Mouse (Mus musculus) kidney, postnatal 36 days (tissue): Measurements from ENCODE around the gene Lmna.

ENCODE experiments used
- DNase-seq, 2 experiments: peaks; one replicate each; pipeline ENCODE4 v3.0.0; 2021 to 2022; ENCODE audit warnings: mixed read lengths in 2 of 2

Gene Lmna

GRCm38 (mm10) chr3:88499580-88499979 lies 10.2 kb downstream of the Lmna start:
- no peak for DNase-seq

- DNase-seq: peak in 1 of 2 experiments; percentile 49
These were observed 13.9 kb downstream of the Lmna start for GRCm38 (mm10) chr3:88495741-88496415.

GRCm38 (mm10) chr3:88494836-88495628 lies 14.7 kb downstream of the Lmna start:
- DNase-seq: peak; percentile 47 to 59

- no peak for DNase-seq
These were observed 15.8 kb downstream of the Lmna start for GRCm38 (mm10) chr3:88493706-88494582.

GRCm38 (mm10) chr3:88487396-88487795 lies 22.4 kb downstream of the Lmna start:
- DNase-seq: no peak

GRCm38 (mm10) chr3:88486887-88487286 lies 22.9 kb downstream of the Lmna start:
- no peak for DNase-seq

GRCm38 (mm10) chr3:88486043-88486442 lies 23.7 kb downstream of the Lmna start:
- DNase-seq: no peak

GRCm38 (mm10) chr3:88484597-88485316 lies 25.0 kb downstream of the Lmna start:
- no peak for DNase-seq

GRCm38 (mm10) chr3:88483621-88484020 lies 26.1 kb downstream of the Lmna start:
- DNase-seq: peak; percentile 75 to 89

- no peak for DNase-seq
These were observed 26.6 kb downstream of the Lmna start for GRCm38 (mm10) chr3:88483141-88483540.

GRCm38 (mm10) chr3:88482336-88482735 lies 27.4 kb downstream of the Lmna start:
- no peak for DNase-seq

GRCm38 (mm10) chr3:88481372-88482040 lies 28.2 kb downstream of the Lmna start:
- no peak for DNase-seq

GRCm38 (mm10) chr3:88480679-88481078 lies 29.1 kb downstream of the Lmna start:
- DNase-seq: no peak

- no peak for DNase-seq
These were observed 29.9 kb downstream of the Lmna start for GRCm38 (mm10) chr3:88479828-88480227.

- DNase-seq: no peak
These were observed 30.6 kb downstream of the Lmna start for GRCm38 (mm10) chr3:88479163-88479562.

- DNase-seq: peak; percentile 84 to 94
These were observed 32.0 kb downstream of the Lmna start for GRCm38 (mm10) chr3:88477735-88478134.

- no peak for DNase-seq
These were observed 33.4 kb downstream of the Lmna start for GRCm38 (mm10) chr3:88476403-88476802.

GRCm38 (mm10) chr3:88473571-88473970 lies 36.2 kb downstream of the Lmna start:
- DNase-seq: no peak

- no peak for DNase-seq
These were observed 36.7 kb downstream of the Lmna start for GRCm38 (mm10) chr3:88473020-88473419.

- DNase-seq: peak; percentile 51 to 58
These were observed 38.7 kb downstream of the Lmna start for GRCm38 (mm10) chr3:88470943-88471479.

GRCm38 (mm10) chr3:88469466-88469865 lies 40.3 kb downstream of the Lmna start:
- no peak for DNase-seq
